Mouse (Mus musculus): ENCODE measurements at regions not wholly inside any gene's neighbourhood (a gene's known extent, or its start where the extent isn't known, plus 50 kb on each side); places are given as distances from the start of the nearest gene placed in this dataset.

DNA sequence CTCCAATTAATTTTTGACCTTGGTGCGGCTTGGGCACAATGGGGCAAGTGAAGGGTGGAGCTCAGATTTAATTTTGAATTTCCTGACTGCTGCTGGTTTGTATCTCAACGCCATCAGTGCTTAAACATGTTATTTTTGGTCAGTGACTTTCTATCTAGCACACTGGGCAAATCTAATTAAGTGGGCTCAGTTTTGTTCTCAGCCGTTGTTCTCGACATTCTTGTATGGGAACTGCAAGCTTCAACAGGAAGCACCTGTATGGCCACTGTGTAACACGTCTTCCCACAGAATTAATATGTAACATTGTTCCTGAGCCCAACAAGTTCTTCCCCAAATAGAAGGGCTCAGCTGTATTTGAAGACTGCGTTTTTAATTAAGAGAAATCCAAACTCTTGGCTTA, 105.7 kb upstream of the Ednrb start:
- TF ChIP-seq CTCF (IDR thresholded peaks at IDR 0.05; ENCODE audit: extremely low read depth, insufficient read length, insufficient replicate concordance, low read depth, low read length) (no peak), POLR2A (IDR thresholded peaks at IDR 0.05; ENCODE audit: low read depth, low read length) (no peak)
